Mouse (Mus musculus): ENCODE data around the gene Ocrl. TPM values are rescaled to one million over a fixed set of nuclear protein-coding genes. Genes with fewer than 3 reads are reported as not detected.

The Ocrl gene
- polyA plus RNA-seq (2014; fragmentation: Nextera tagmentation; extraction: Ambion mirVana) = 22.0 and 22.3 TPM in 2 replicates

DNA sequence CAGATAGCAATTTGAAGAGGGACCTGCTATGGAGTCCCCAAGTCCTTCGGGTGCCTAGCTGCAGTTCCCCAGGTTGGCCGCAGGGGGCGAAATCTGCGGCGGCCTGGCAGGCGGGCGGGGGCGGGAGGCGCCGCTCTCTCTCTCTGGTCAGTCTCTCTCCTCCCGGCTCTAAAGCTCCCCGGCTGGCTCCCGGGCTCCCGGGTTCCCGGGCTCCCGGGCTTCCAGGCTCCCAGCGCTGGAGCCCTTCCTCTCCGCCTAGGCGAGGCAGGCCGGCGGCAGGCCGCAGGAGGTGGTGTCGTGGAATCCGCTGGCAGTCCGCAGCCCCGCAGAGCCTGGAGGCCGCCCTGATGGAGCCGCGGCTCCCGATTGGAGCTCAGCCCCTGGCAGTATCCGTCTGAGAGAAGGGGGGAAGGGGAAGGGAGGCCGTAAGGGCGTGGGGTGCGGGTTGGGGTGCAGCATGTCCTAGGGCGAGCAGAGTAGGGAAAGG is at the start of gene Ocrl:
Gene Ocrl, plus strand, starts transcription at position 82 of the 487 bp plus-strand sequence.
- peak within 1 kb of the TSS; percentile 72 for H3K9ac ChIP-seq
- peak within 1 kb of the TSS; percentile 59 for H3K4me3 ChIP-seq (ENCODE audit: low read depth, low read length)
- H3K36me3 ChIP-seq (ENCODE audit: insufficient read depth) = 0 out of 2 replicates have a peak, but pooled peaks cover 4% of the 10 kb centered on the region
- H3K9me3 ChIP-seq (ENCODE audit: low read depth, low read length) = no peaks in the 10 kb centered on the region
- H3K27me3 ChIP-seq (ENCODE audit: insufficient read depth, low read length) = no peaks in the 10 kb centered on the region
- H3K27ac ChIP-seq (ENCODE audit: low read depth) = peak within 1 kb of the TSS; percentile 79
- H3K4me2 ChIP-seq = peak within 1 kb of the TSS; percentile 63
- ATAC-seq (ENCODE audit: insufficient read depth) = peak; percentile 93
- DNase-seq = peak; percentile 79
- H3K4me1 ChIP-seq (ENCODE audit: insufficient read depth) = no peaks in the 10 kb centered on the region
- TF ChIP-seq CTCF (IDR thresholded peaks at IDR 0.05; ENCODE audit: low read depth) = peak; percentile 75
- WGBS = 4% methylated on average over 29 of the region's 35 CpGs

DNA sequence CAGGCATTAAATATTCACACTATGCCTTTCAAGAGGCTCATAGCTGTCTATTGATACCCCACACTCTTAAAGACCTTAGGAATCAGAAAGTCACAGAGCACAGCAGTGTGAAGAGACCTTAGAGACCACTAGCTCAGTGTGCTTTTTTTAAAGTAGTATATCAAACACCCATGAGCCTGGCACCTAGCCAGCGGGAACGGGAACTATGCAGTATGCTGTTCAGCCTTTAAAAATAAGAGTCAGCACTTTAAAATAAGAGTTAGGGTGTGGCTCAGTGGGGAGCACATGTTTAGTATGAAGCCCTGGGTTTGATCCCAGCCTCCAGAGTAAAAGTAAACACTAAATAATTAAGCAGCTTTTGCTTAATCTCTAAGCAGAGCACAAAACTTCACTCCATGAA is 32.1 kb upstream of the Ocrl start:
- 0 out of 2 replicates have a peak, but pooled peaks cover 3% of the 10 kb centered on the region for H3K36me3 ChIP-seq (ENCODE audit: insufficient read depth)
- ATAC-seq (ENCODE audit: insufficient read depth) (peak; percentile 80; the same call in 1 of the 2 replicates), DNase-seq (peak; percentile 86)
- H3K4me3 ChIP-seq (ENCODE audit: low read depth, low read length) = no peak overlapping the region
- H3K9ac ChIP-seq = no peak overlapping the region
- TF ChIP-seq CTCF (IDR thresholded peaks at IDR 0.05; ENCODE audit: low read depth) = no peak
- H3K4me2 ChIP-seq = no peak overlapping the region
- no peak overlapping the region for H3K27ac ChIP-seq (ENCODE audit: low read depth)
- H3K4me1 ChIP-seq (ENCODE audit: insufficient read depth) = no peaks in the 10 kb centered on the region
- 12% methylated on average over 2 of the region's 2 CpGs for WGBS
- no peaks in the 10 kb centered on the region for H3K9me3 ChIP-seq (ENCODE audit: low read depth, low read length)
- no peaks in the 10 kb centered on the region for H3K27me3 ChIP-seq (ENCODE audit: insufficient read depth, low read length)

DNA sequence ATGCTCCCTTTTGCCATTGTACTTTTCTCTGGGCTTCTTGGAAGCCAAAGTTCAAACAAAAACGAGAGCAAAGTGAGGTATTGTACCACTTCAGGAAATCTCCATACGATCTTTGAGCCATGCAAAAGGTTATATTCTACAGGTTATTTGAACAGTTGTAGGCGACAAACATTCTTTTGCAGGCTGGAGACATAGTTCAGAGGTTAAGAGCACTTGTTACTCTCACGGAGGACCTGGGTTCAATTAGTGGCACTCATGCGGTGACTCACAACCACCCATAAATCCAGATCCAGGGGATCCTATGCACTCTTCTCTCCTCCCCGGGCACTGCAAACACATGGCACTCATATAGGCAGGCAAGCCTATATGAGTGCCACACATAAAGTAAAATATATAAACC is 29.4 kb upstream of the Ocrl start:
- no peak overlapping the region for H3K4me3 ChIP-seq (ENCODE audit: low read depth, low read length)
- no peak overlapping the region for H3K9ac ChIP-seq
- no peaks in the 10 kb centered on the region for H3K27me3 ChIP-seq (ENCODE audit: insufficient read depth, low read length)
- H3K9me3 ChIP-seq (ENCODE audit: low read depth, low read length) = no peaks in the 10 kb centered on the region
- no peaks in the 10 kb centered on the region for H3K4me1 ChIP-seq (ENCODE audit: insufficient read depth)
- WGBS = 69% methylated on average over 6 of the region's 6 CpGs
- 0 out of 2 replicates have a peak, but pooled peaks cover 3% of the 10 kb centered on the region for H3K36me3 ChIP-seq (ENCODE audit: insufficient read depth)
- ATAC-seq (ENCODE audit: insufficient read depth) = no peak
- TF ChIP-seq CTCF (IDR thresholded peaks at IDR 0.05; ENCODE audit: low read depth) = no peak
- peak; percentile 4 for DNase-seq
- H3K27ac ChIP-seq (ENCODE audit: low read depth) = no peak overlapping the region
- H3K4me2 ChIP-seq = no peak overlapping the region

DNA sequence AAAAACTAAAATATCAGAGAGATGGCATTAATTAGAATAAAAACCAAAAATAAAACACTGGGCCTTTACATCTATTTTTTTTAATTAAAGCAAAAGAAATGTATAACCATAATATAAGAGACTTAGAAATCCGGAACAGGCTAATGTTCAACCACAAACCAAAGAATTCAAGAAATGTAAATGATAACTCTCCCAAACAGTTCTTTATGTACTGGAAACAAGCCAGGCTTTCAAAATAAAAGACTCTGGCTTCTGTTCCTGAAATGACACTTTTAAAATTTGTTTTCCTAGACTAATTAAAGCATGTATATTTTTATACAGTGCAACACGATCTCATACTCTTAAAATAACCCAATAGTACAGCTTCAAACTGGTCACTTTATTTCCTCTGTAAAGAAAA is 24.8 kb upstream of the Ocrl start:
- TF ChIP-seq CTCF (IDR thresholded peaks at IDR 0.05; ENCODE audit: low read depth) = no peak
- no peak overlapping the region for H3K4me2 ChIP-seq
- H3K9ac ChIP-seq = no peak overlapping the region
- peak; percentile 65 for DNase-seq
- no peak overlapping the region for H3K4me3 ChIP-seq (ENCODE audit: low read depth, low read length)
- no peaks in the 10 kb centered on the region for H3K4me1 ChIP-seq (ENCODE audit: insufficient read depth)
- H3K9me3 ChIP-seq (ENCODE audit: low read depth, low read length) = no peaks in the 10 kb centered on the region
- 0 out of 2 replicates have a peak, but pooled peaks cover 3% of the 10 kb centered on the region for H3K36me3 ChIP-seq (ENCODE audit: insufficient read depth)
- H3K27me3 ChIP-seq (ENCODE audit: insufficient read depth, low read length) = no peaks in the 10 kb centered on the region
- ATAC-seq (ENCODE audit: insufficient read depth) = no peak
- H3K27ac ChIP-seq (ENCODE audit: low read depth) = no peak overlapping the region
- WGBS = 38% methylated on average over 2 of the region's 2 CpGs

DNA sequence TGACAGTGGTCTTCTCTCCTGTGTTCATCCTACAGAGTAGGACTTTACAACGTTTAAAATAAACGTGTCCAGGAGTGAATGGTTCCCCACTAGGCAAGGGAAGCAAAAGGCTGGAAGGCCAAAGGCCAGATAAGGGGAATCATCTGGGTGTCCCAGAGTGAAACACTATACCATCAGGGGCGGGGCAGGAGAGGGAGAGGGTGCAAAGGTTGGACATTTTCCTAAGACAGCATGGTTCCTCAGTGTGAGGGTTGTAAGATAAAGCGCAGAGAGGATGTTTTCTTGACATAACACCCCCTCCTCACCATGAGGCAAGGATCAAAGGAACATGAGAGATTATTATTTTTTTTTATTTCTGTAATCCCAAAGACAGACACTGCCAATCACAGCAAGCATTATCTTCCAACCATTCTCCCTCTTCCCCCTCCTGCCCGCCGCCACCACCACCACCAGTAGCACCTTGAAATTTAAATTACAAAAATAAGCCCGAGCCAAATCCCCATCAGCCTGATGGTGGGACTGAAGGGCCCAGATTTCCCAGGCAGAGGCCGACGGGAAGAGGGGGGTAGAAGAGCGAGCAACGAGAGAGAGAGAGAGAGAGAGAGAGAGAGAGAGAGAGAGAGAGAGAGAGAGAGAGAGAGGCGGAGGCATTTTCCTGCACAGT is 20.8 kb upstream of the Ocrl start:
- Histone ChIP-seq H3K9ac (peak overlapping the region; percentile 68), H3K4me1 (ENCODE audit: insufficient read depth) (no peaks in the 10 kb centered on the region), H3K27ac (ENCODE audit: low read depth) (no peak overlapping the region), H3K9me3 (ENCODE audit: low read depth, low read length) (no peaks in the 10 kb centered on the region), H3K4me3 (ENCODE audit: low read depth, low read length) (peak overlapping the region; percentile 58), H3K4me2 (peak overlapping the region; percentile 67), H3K36me3 (ENCODE audit: insufficient read depth) (no peaks in the 10 kb centered on the region), H3K27me3 (ENCODE audit: insufficient read depth, low read length) (no peaks in the 10 kb centered on the region)
- TF ChIP-seq CTCF (IDR thresholded peaks at IDR 0.05; ENCODE audit: low read depth) = no peak
- DNase-seq (peak; percentile 19), ATAC-seq (ENCODE audit: insufficient read depth) (peak; percentile 54; the same call in 1 of the 2 replicates)
- WGBS = 5% methylated on average over 10 of the region's 12 CpGs

DNA sequence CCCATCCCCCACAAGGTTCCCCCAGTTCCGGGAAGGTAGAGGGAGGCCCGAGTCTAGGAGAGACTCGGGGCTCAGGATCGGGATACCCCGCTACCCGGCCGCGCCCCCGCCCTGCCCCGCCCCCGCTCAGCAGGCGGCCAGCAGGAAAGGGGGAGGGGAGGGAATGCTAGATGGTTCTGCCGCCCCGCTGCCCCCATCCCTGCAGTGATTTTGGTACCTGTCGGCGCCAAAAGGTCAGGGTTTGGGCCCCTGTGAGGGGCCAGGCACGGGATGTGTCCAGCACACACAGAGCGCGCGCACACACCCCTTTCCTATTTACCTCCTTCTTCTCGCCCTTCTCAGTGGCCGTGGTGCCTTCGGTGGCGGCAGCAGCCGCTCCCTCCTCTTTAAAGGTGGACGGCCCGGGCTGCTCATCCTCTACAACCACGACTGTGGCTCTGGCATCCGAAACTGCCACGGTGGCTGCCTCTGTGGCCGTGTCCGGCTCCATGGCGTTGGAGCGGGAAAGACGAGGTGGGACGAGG is 20.2 kb upstream of the Ocrl start:
- peak overlapping the region; percentile 54 for H3K27ac ChIP-seq (ENCODE audit: low read depth)
- H3K36me3 ChIP-seq (ENCODE audit: insufficient read depth) = no peaks in the 10 kb centered on the region
- peak overlapping the region; percentile 67 for H3K4me2 ChIP-seq
- H3K4me1 ChIP-seq (ENCODE audit: insufficient read depth) = no peaks in the 10 kb centered on the region
- ATAC-seq (ENCODE audit: insufficient read depth) (peak; percentile 74), DNase-seq (peak; percentile 28)
- H3K9me3 ChIP-seq (ENCODE audit: low read depth, low read length) = no peaks in the 10 kb centered on the region
- peak overlapping the region; percentile 68 for H3K9ac ChIP-seq
- no peaks in the 10 kb centered on the region for H3K27me3 ChIP-seq (ENCODE audit: insufficient read depth, low read length)
- 13% methylated on average over 21 of the region's 36 CpGs for WGBS
- H3K4me3 ChIP-seq (ENCODE audit: low read depth, low read length) = peak overlapping the region; percentile 58
- no peak for TF ChIP-seq CTCF (IDR thresholded peaks at IDR 0.05; ENCODE audit: low read depth)

DNA sequence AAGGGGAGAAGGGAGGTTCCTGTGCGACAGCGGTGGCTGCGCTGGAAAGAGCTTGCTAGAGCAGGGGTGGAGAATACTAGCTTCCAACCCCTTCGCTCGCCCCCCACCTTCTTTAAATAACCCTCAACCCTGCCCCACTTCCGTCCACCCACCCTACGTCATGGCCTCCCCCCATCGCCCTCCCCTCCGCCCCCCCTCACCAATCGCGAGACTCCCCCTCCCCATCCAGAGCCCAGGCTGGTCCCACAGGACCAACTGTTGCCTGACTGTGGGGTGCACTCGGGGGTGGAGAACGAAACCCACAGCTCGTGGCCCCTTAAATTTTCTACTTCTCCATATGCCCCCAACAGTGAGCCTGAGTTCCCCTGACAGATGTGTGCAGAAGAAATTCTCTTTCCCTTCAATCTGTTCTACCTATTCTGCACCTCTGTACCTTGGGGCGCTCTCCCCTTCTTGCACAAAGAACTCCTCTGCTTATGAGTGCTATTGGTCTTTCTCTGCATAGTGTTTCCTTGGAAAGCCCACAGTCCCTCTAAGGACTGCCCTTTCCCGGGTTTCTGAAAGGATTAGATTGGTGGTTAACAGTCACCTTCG is 19.7 kb upstream of the Ocrl start, which contains the start of gene Smarca1:
Gene Smarca1, minus strand, starts transcription at position 544 of the 594 bp plus-strand sequence.
- H3K4me1 ChIP-seq (ENCODE audit: insufficient read depth) = no peaks in the 10 kb centered on the region
- H3K4me3 ChIP-seq (ENCODE audit: low read depth, low read length) = peak within 1 kb of the TSS; percentile 58
- H3K9me3 ChIP-seq (ENCODE audit: low read depth, low read length) = no peaks in the 10 kb centered on the region
- DNase-seq (peak; percentile 6), ATAC-seq (ENCODE audit: insufficient read depth) (peak; percentile 84)
- H3K36me3 ChIP-seq (ENCODE audit: insufficient read depth) = no peaks in the 10 kb centered on the region
- no peaks in the 10 kb centered on the region for H3K27me3 ChIP-seq (ENCODE audit: insufficient read depth, low read length)
- peak within 1 kb of the TSS; percentile 67 for H3K4me2 ChIP-seq
- H3K27ac ChIP-seq (ENCODE audit: low read depth) = peak within 1 kb of the TSS; percentile 54
- no peak for TF ChIP-seq CTCF (IDR thresholded peaks at IDR 0.05; ENCODE audit: low read depth)
- peak within 1 kb of the TSS; percentile 68 for H3K9ac ChIP-seq
- WGBS = 22% methylated on average over 13 of the region's 17 CpGs

Data from lung, embryonic 14.5 days (tissue).